Mouse (Mus musculus): Measurements from ENCODE around the gene Col8a2. TPM values are rescaled to one million over a fixed set of nuclear protein-coding genes. Genes with fewer than 3 reads are reported as not detected.

Col8a2 gene
- polyA plus RNA-seq, 1 experiment from 2014 or later: 7.4 TPM

GRCm38 (mm10) chr4:126325281-126325861, 38.8 kb downstream of the Col8a2 start, which contains the start of gene Tekt2:
Tekt2 (minus strand) TSS chr4:126325688.
- H3K4me2 ChIP-seq (ENCODE audit: low read depth): no peak within 1 kb of the TSS
- H3K4me3 ChIP-seq (ENCODE audit: low read depth, low read length): no peak within 1 kb of the TSS
- H3K9ac ChIP-seq (ENCODE audit: low read length): no peak within 1 kb of the TSS
- no peak within 1 kb of the TSS for H3K27ac ChIP-seq (ENCODE audit: low read depth, low read length)
- H3K9me3 ChIP-seq (ENCODE audit: control insufficient read depth, low read length): no peaks in the 10 kb centered on the region
- H3K4me1 ChIP-seq (ENCODE audit: control insufficient read depth, insufficient read depth, low read length): peaks cover 5% of the 10 kb centered on the region; the same call in 1 of the 2 replicates
- H3K36me3 ChIP-seq (ENCODE audit: control insufficient read depth, insufficient read depth, low read length): no peaks in the 10 kb centered on the region
- DNase-seq (ENCODE audit: low spot score): no peak
- WGBS: 9% methylated on average over 23 of the region's 23 CpGs
- peaks cover 19% of the 10 kb centered on the region for H3K27me3 ChIP-seq (ENCODE audit: control insufficient read depth, insufficient read depth, low read length)
- no peak for ATAC-seq (ENCODE audit: insufficient read depth, low FRiP score, low TSS enrichment)

GRCm38 (mm10) chr4:126326036-126326435, 39.4 kb downstream of the Col8a2 start:
- no peak overlapping the region for H3K4me3 ChIP-seq (ENCODE audit: low read depth, low read length)
- H3K9ac ChIP-seq (ENCODE audit: low read length): no peak overlapping the region
- ATAC-seq (ENCODE audit: insufficient read depth, low FRiP score, low TSS enrichment) (no peak), DNase-seq (ENCODE audit: low spot score) (no peak)
- no peak overlapping the region for H3K27ac ChIP-seq (ENCODE audit: low read depth, low read length)
- H3K4me1 ChIP-seq (ENCODE audit: control insufficient read depth, insufficient read depth, low read length): no peaks in the 10 kb centered on the region
- H3K4me2 ChIP-seq (ENCODE audit: low read depth): no peak overlapping the region
- H3K27me3 ChIP-seq (ENCODE audit: control insufficient read depth, insufficient read depth, low read length): peaks cover 19% of the 10 kb centered on the region
- H3K36me3 ChIP-seq (ENCODE audit: control insufficient read depth, insufficient read depth, low read length): no peaks in the 10 kb centered on the region
- WGBS: 29% methylated on average over 6 of the region's 6 CpGs
- H3K9me3 ChIP-seq (ENCODE audit: control insufficient read depth, low read length): no peaks in the 10 kb centered on the region

GRCm38 (mm10) chr4:126330295-126330694, 43.7 kb downstream of the Col8a2 start:
- no peak for ATAC-seq (ENCODE audit: insufficient read depth, low FRiP score, low TSS enrichment)
- Histone ChIP-seq H3K4me1 (ENCODE audit: control insufficient read depth, insufficient read depth, low read length) (no peaks in the 10 kb centered on the region), H3K27ac (ENCODE audit: low read depth, low read length) (no peak overlapping the region), H3K9me3 (ENCODE audit: control insufficient read depth, low read length) (no peaks in the 10 kb centered on the region), H3K9ac (ENCODE audit: low read length) (no peak overlapping the region), H3K4me3 (ENCODE audit: low read depth, low read length) (no peak overlapping the region), H3K27me3 (ENCODE audit: control insufficient read depth, insufficient read depth, low read length) (peaks cover 7% of the 10 kb centered on the region; the same call in 1 of the 2 replicates), H3K4me2 (ENCODE audit: low read depth) (no peak overlapping the region), H3K36me3 (ENCODE audit: control insufficient read depth, insufficient read depth, low read length) (no peaks in the 10 kb centered on the region)
- WGBS: 91% methylated on average over 4 of the region's 4 CpGs
- DNase-seq (ENCODE audit: low spot score): no peak

- DNase-seq (ENCODE audit: low spot score): no peak
Measured at GRCm38 (mm10) chr4:126331751-126332150, 45.2 kb downstream of the Col8a2 start.

GRCm38 (mm10) chr4:126332358-126332757, 45.8 kb downstream of the Col8a2 start:
- no peaks in the 10 kb centered on the region for H3K4me1 ChIP-seq (ENCODE audit: control insufficient read depth, insufficient read depth, low read length)
- WGBS: 49% methylated on average over 3 of the region's 3 CpGs
- no peak overlapping the region for H3K9ac ChIP-seq (ENCODE audit: low read length)
- no peak overlapping the region for H3K4me2 ChIP-seq (ENCODE audit: low read depth)
- no peaks in the 10 kb centered on the region for H3K36me3 ChIP-seq (ENCODE audit: control insufficient read depth, insufficient read depth, low read length)
- no peak for DNase-seq (ENCODE audit: low spot score)
- H3K27ac ChIP-seq (ENCODE audit: low read depth, low read length): no peak overlapping the region
- no peaks in the 10 kb centered on the region for H3K9me3 ChIP-seq (ENCODE audit: control insufficient read depth, low read length)
- no peak for ATAC-seq (ENCODE audit: insufficient read depth, low FRiP score, low TSS enrichment)
- H3K27me3 ChIP-seq (ENCODE audit: control insufficient read depth, insufficient read depth, low read length): no peaks in the 10 kb centered on the region
- no peak overlapping the region for H3K4me3 ChIP-seq (ENCODE audit: low read depth, low read length)

More at GRCm38 (mm10) chr4:126331751-126332150, 45.2 kb downstream of the Col8a2 start:
- no peak overlapping the region for H3K4me2 ChIP-seq (ENCODE audit: low read depth)
- ATAC-seq (ENCODE audit: insufficient read depth, low FRiP score, low TSS enrichment): no peak
- H3K36me3 ChIP-seq (ENCODE audit: control insufficient read depth, insufficient read depth, low read length): no peaks in the 10 kb centered on the region
- no peaks in the 10 kb centered on the region for H3K27me3 ChIP-seq (ENCODE audit: control insufficient read depth, insufficient read depth, low read length)
- WGBS: 65% methylated on average over 1 of the region's 1 CpGs
- H3K4me3 ChIP-seq (ENCODE audit: low read depth, low read length): no peak overlapping the region
- no peak overlapping the region for H3K9ac ChIP-seq (ENCODE audit: low read length)
- no peaks in the 10 kb centered on the region for H3K9me3 ChIP-seq (ENCODE audit: control insufficient read depth, low read length)
- H3K4me1 ChIP-seq (ENCODE audit: control insufficient read depth, insufficient read depth, low read length): no peaks in the 10 kb centered on the region
- no peak overlapping the region for H3K27ac ChIP-seq (ENCODE audit: low read depth, low read length)

GRCm38 (mm10) chr4:126339461-126339860, 52.9 kb downstream of the Col8a2 start:
- DNase-seq (ENCODE audit: low spot score) (no peak), ATAC-seq (ENCODE audit: insufficient read depth, low FRiP score, low TSS enrichment) (no peak)
- WGBS: 65% methylated on average over 4 of the region's 4 CpGs
- H3K27me3 ChIP-seq (ENCODE audit: control insufficient read depth, insufficient read depth, low read length): no peaks in the 10 kb centered on the region
- H3K9ac ChIP-seq (ENCODE audit: low read length): no peak overlapping the region
- H3K4me3 ChIP-seq (ENCODE audit: low read depth, low read length): no peak overlapping the region
- no peaks in the 10 kb centered on the region for H3K36me3 ChIP-seq (ENCODE audit: control insufficient read depth, insufficient read depth, low read length)
- no peaks in the 10 kb centered on the region for H3K9me3 ChIP-seq (ENCODE audit: control insufficient read depth, low read length)
- H3K27ac ChIP-seq (ENCODE audit: low read depth, low read length): no peak overlapping the region
- no peak overlapping the region for H3K4me2 ChIP-seq (ENCODE audit: low read depth)
- H3K4me1 ChIP-seq (ENCODE audit: control insufficient read depth, insufficient read depth, low read length): 0 out of 2 replicates have a peak, but pooled peaks cover 3% of the 10 kb centered on the region

- Histone ChIP-seq H3K4me3 (ENCODE audit: low read depth, low read length) (no peak overlapping the region), H3K9me3 (ENCODE audit: control insufficient read depth, low read length) (no peaks in the 10 kb centered on the region), H3K4me1 (ENCODE audit: control insufficient read depth, insufficient read depth, low read length) (0 out of 2 replicates have a peak, but pooled peaks cover 3% of the 10 kb centered on the region), H3K27me3 (ENCODE audit: control insufficient read depth, insufficient read depth, low read length) (no peaks in the 10 kb centered on the region), H3K4me2 (ENCODE audit: low read depth) (no peak overlapping the region), H3K36me3 (ENCODE audit: control insufficient read depth, insufficient read depth, low read length) (peaks cover 2% of the 10 kb centered on the region; the same call in 1 of the 2 replicates), H3K9ac (ENCODE audit: low read length) (no peak overlapping the region), H3K27ac (ENCODE audit: low read depth, low read length) (no peak overlapping the region)
- ATAC-seq (ENCODE audit: insufficient read depth, low FRiP score, low TSS enrichment) (no peak), DNase-seq (ENCODE audit: low spot score) (no peak)
- 85% methylated on average over 4 of the region's 4 CpGs for WGBS
Measured at GRCm38 (mm10) chr4:126343451-126343850, 56.9 kb downstream of the Col8a2 start.

GRCm38 (mm10) chr4:126360069-126360468, 73.5 kb downstream of the Col8a2 start:
- no peak overlapping the region for H3K27ac ChIP-seq (ENCODE audit: low read depth, low read length)
- no peak overlapping the region for H3K4me2 ChIP-seq (ENCODE audit: low read depth)
- no peaks in the 10 kb centered on the region for H3K4me1 ChIP-seq (ENCODE audit: control insufficient read depth, insufficient read depth, low read length)
- H3K9ac ChIP-seq (ENCODE audit: low read length): no peak overlapping the region
- H3K9me3 ChIP-seq (ENCODE audit: control insufficient read depth, low read length): no peaks in the 10 kb centered on the region
- ATAC-seq (ENCODE audit: insufficient read depth, low FRiP score, low TSS enrichment) (no peak), DNase-seq (ENCODE audit: low spot score) (no peak)
- H3K36me3 ChIP-seq (ENCODE audit: control insufficient read depth, insufficient read depth, low read length): peaks cover 4% of the 10 kb centered on the region; the same call in 1 of the 2 replicates
- 92% methylated on average over 1 of the region's 1 CpGs for WGBS
- H3K4me3 ChIP-seq (ENCODE audit: low read depth, low read length): no peak overlapping the region
- no peaks in the 10 kb centered on the region for H3K27me3 ChIP-seq (ENCODE audit: control insufficient read depth, insufficient read depth, low read length)
